Mouse (Mus musculus): ENCODE results near the gene Brap. TPM values are rescaled to one million over a fixed set of nuclear protein-coding genes. Genes with fewer than 3 reads are reported as not detected.

The Brap gene
- polyA plus RNA-seq (2014; fragmentation: Illumina TruSeq; extraction: RNeasy Lipid Tissue Mini Kit (QIAGEN cat#74804); ENCODE audit: low read depth, low replicate concordance), result 57.8 TPM

GRCm38 (mm10) chr5:121660059-121660896 is at the start of gene Brap, which contains the start of gene Acad10:
Gene Brap, plus strand, starts transcription at chr5:121660563.
Gene Acad10, minus strand, starts transcription at chr5:121660514.

GRCm38 (mm10) chr5:121618592-121619513 is 41.5 kb upstream of the Brap start, which contains the start of gene Acad12:
Gene Acad12, minus strand, starts transcription at chr5:121618938.

GRCm38 (mm10) chr5:121711174-121711927 is 51.0 kb downstream of the Brap start, which contains the start of gene Atxn2:
Gene Atxn2, plus strand, starts transcription at chr5:121711337.

Other genes with a start within 250 kb of the Brap start
- not detected for gene Tmem116, start 208.7 kb upstream of the Brap start, polyA plus RNA-seq (2014; fragmentation: Illumina TruSeq; extraction: RNeasy Lipid Tissue Mini Kit (QIAGEN cat#74804); ENCODE audit: low read depth, low replicate concordance)
- gene Erp29, start 208.1 kb upstream of the Brap start, polyA plus RNA-seq (2014; fragmentation: Illumina TruSeq; extraction: RNeasy Lipid Tissue Mini Kit (QIAGEN cat#74804); ENCODE audit: low read depth, low replicate concordance), result 10.6 TPM
- not detected for gene Adam1b, start 157.1 kb upstream of the Brap start, polyA plus RNA-seq (2014; fragmentation: Illumina TruSeq; extraction: RNeasy Lipid Tissue Mini Kit (QIAGEN cat#74804); ENCODE audit: low read depth, low replicate concordance)
- 1.2 TPM for gene Adam1a, start 115.1 kb upstream of the Brap start, polyA plus RNA-seq (2014; fragmentation: Illumina TruSeq; extraction: RNeasy Lipid Tissue Mini Kit (QIAGEN cat#74804); ENCODE audit: low read depth, low replicate concordance)
- gene Gm42878, start 115.1 kb upstream of the Brap start, polyA plus RNA-seq (2014; fragmentation: Illumina TruSeq; extraction: RNeasy Lipid Tissue Mini Kit (QIAGEN cat#74804); ENCODE audit: low read depth, low replicate concordance), result not detected
- gene Mapkapk5, start 114.7 kb upstream of the Brap start, polyA plus RNA-seq (2014; fragmentation: Illumina TruSeq; extraction: RNeasy Lipid Tissue Mini Kit (QIAGEN cat#74804); ENCODE audit: low read depth, low replicate concordance), result 47.7 TPM
- 247 TPM for gene Aldh2, start 66.7 kb upstream of the Brap start, polyA plus RNA-seq (2014; fragmentation: Illumina TruSeq; extraction: RNeasy Lipid Tissue Mini Kit (QIAGEN cat#74804); ENCODE audit: low read depth, low replicate concordance)
- gene Acad12, start 41.6 kb upstream of the Brap start, polyA plus RNA-seq (2014; fragmentation: Illumina TruSeq; extraction: RNeasy Lipid Tissue Mini Kit (QIAGEN cat#74804); ENCODE audit: low read depth, low replicate concordance), result 7.6 TPM
- 4.5 TPM for gene Acad10, start within 50 bp of the Brap start, polyA plus RNA-seq (2014; fragmentation: Illumina TruSeq; extraction: RNeasy Lipid Tissue Mini Kit (QIAGEN cat#74804); ENCODE audit: low read depth, low replicate concordance)
- 120 TPM for gene Atxn2, start 50.8 kb downstream of the Brap start, polyA plus RNA-seq (2014; fragmentation: Illumina TruSeq; extraction: RNeasy Lipid Tissue Mini Kit (QIAGEN cat#74804); ENCODE audit: low read depth, low replicate concordance)
- 4.8 TPM for gene Sh2b3, start 177.1 kb downstream of the Brap start, polyA plus RNA-seq (2014; fragmentation: Illumina TruSeq; extraction: RNeasy Lipid Tissue Mini Kit (QIAGEN cat#74804); ENCODE audit: low read depth, low replicate concordance)
- 0.48 TPM for gene Pheta1, start 188.4 kb downstream of the Brap start, polyA plus RNA-seq (2014; fragmentation: Illumina TruSeq; extraction: RNeasy Lipid Tissue Mini Kit (QIAGEN cat#74804); ENCODE audit: low read depth, low replicate concordance)